Mouse (Mus musculus) naive thymus-derived CD4-positive, alpha-beta T cell, adult 2 months (primary cell): ENCODE measurements around the gene Snx14.

Experiments
- DNase-seq: peaks from one replicate; pipeline ENCODE4 v3.0.0-alpha.2; 2011; ENCODE audit warnings: low read depth

Snx14 gene

DNA sequence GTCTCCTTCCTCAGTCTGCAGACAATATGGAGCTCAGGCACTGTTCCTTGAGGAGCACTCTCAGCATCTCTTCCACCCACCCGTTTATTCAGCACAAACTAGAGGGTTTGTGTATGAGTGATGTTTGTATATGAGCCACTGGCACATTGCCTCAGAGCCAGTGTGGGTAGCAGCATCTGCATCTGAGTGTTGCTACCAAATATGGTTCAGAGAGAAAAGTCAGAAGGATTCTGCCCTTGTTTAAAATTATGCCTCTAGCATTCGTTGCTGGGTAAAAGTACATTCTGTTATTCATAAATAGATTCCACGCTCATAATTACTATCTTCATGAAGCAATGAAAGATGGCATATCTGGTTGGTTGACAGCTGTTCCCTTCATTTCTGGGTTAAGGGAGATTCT lies 96.1 kb downstream of the Snx14 start:
- DNase-seq, result no peak

DNA sequence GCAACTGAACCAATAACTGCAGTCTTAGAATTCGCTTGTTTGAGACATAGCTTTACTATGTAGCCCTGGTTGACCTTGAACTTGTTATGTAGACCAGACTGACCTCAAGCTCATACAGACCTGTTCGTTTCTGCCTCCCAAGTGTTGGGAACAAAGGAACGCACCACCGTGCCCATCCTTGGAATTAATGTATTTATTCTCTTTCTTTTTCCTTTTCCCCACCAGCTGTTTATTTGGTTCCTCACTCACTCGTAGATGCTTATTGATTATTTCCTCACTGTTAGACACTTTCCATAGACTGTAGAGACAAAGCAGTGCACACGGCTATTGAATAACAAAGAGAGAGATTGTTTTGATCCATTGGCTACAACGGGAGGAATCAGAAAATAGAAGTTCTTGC lies 96.5 kb downstream of the Snx14 start:
- DNase-seq, result no peak

DNA sequence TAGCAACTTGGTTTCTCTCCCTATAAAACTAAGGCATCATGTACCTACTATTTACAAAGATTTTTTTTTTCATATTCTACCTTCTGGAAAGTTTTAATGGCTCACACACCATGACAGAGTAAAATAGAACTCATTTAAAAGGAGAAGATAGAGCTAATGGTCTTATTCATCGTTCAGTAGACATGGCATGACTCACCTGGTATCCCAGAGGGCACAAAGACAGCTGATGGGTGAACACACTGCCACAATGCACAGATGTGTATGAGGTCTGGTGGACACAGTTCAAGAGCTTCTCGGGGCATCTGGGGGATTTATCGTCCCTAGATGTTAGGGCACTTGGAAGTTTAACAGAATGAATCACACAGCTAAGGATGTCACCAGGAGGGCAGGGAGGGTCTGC lies 97.9 kb downstream of the Snx14 start:
- no peak for DNase-seq

DNA sequence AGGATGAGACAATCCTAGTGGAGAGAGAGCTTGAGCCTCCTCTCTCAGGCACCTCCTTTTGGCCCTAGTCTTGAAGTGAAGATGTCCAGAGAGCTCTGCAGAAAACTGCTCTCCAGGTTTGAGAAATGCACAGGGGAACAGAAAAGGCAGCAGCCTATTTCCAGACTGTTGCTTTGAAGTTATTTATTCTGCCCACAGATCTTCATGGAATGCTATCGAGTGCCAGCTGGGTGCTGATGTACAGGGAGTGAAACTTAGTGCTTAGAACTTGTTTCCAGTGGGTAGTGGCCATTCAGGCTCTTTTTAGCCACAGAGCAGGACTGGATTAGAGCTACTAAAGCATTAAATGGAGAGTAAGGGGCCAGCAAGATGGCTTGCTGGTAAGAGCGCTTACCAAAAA lies 102.9 kb downstream of the Snx14 start:
- no peak for DNase-seq

DNA sequence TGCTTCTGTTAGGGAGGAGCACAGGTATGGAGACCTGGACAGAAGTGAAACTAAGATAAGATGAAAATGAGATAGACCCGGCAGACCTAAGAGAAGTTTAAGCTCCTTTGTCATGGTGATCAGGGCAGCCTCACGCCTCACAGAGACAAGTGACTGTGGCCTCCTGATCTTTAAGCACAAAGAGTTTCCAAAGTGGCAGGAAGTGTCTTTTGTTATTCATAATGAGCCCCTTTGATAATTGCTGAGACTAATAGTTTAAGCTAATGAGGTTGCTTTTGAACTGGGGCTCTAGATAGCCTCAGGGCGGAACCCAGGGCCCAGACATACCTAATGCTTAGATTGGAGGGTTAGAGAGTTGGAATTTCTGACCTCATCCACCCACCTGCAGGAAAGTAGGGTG lies 106.3 kb downstream of the Snx14 start:
- DNase-seq, result no peak

DNA sequence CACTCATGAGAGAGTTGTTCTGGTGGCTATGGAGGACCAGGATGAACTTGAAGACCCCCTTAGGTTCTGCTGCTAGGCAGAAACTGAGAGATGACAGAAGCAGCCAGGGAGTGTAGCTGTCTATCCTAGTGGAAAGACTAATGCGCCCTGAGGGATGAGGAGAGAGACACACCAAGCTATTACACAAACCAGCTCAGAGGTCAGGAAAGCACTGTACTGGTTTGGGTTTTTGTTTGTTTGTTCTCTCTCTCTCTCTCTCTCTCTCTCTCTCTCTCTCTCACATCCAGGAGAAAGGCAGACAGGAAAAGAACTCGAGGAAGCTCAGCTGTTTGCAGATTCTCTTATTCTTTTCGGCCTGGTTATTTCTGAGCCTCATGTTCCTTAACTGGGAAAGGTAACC lies 108.4 kb downstream of the Snx14 start:
- no peak for DNase-seq

DNA sequence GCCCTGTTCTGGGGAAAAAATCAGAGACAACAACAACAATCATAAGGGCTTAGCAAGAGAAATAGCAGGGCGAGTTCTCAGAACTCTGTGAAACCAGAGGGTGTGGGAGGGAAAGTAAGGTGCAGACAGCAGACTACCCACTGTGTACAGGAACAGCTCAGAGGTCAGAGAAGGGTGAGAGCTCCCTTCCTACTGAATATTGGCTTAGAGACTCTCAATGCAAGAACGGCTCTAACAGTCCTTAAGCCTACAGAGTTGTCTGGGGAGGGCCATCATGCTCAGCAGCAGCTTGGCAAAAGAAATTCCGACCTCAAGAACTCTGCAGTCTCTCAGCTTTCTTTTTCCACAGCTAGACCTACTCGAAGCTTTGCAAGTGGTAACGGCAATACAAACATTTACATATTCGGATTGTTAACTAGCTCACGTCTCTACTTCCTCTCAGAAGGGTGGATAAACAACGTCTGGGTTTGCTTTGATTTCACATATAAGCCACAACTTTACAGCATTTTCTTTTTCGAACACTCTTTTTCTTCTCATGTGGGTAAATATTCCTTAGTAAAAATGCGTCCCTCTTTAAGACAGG lies 109.5 kb downstream of the Snx14 start:
- peak; percentile 68 for DNase-seq

DNA sequence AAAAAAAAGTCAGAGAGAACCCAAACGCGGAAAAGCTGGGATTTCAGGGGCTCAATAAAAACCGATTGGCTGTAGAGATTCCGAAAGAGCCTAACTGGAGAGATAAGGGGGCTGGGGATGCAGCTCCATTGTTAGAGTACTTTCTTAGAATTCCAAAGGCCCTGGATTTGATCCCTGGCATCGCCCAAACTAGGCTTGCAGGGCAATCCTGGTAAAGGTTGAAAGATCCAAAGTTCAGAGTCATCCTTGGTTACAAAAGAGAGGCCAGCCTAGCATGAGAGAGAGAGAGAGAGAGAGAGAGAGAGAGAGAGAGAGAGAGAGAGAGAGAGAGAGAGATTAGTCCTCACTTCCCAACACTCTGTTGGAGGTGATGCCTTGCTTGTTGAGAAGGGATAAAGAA lies 110.1 kb downstream of the Snx14 start:
- no peak for DNase-seq

DNA sequence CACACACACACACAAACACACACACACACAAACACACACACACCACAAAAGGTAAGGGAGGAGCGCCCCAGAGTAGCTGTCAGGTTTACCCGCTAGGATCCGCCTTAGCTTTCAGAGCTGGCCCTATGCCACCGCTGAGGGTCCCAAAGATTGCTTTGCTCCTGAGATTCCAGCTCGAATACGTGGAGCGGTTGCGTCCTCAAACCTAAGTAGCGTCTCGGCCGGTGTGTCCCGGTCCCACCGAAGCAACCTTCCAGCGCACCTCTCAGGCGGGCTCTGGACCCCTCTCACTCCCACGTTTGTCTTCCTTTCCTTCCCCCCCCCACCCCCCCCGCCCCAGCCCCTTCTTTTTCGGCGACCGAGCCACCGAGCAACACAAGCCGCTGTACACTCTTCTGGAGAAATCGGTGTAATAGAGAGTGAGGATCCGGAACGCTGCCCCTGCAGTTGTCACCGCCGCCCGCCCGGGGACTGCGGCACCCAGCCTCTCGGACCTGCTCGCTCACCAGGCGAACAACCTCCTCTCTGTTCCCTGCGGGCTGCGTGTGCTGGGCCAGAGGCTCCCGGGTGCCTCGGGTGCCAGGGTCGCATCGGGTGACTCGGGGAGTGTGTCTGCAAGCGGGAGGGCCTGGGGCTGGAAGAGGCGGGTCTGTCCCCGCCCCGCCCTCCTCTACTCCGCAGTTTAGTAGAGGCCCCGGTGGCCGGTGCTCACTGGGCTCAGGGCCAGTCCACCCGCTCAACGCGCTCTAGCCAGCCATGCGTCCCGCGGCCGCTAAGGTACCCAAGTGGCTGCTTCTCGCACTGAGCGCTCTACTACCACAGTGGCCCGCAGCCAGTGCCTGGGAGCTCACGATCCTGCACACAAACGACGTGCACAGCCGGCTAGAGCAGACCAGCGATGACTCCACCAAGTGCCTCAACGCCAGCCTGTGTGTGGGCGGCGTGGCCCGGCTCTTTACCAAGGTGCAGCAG lies 111.5 kb downstream of the Snx14 start, which contains the start of gene Nt5e:
Nt5e (plus strand) TSS at position 268 of the 972 bp plus-strand sequence.
- peak; percentile 61 for DNase-seq
